Mouse (Mus musculus): ENCODE results near the gene Stambpl1. TPM values are rescaled to one million over a fixed set of nuclear protein-coding genes. Genes with fewer than 3 reads are reported as not detected.

The Stambpl1 gene
- polyA plus RNA-seq, 1 experiment: 30.6 TPM

DNA sequence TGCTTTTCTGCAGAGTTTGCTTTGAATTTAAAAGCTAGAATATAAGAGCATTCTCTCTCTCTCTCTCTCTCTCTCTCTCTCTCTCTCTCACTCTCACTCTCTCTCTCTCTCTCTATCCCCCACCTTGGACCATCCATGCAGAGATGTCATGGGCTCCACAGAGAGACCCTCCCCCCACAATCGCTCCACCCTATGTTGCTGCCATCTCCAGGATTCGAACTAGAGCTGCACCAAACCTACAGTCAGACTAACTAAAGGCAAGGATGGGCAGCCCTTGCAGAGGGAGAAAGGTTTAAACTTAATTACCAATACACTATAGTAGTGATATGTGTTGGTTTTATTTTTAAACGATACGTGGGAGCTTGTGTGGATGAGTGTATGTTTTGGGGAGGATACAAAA, 58.6 kb downstream of the Stambpl1 start:
- H3K27ac ChIP-seq (ENCODE audit: insufficient read depth, low read length): peak overlapping the region; percentile 8; the same call in 1 of the 2 replicates
- no peak overlapping the region for H3K4me3 ChIP-seq (ENCODE audit: insufficient read depth, low read length)
- H3K4me1 ChIP-seq (ENCODE audit: control insufficient read depth, insufficient read depth, low read length): 0 out of 2 replicates have a peak, but pooled peaks cover 2% of the 10 kb centered on the region
- TF ChIP-seq POLR2A (IDR thresholded peaks at IDR 0.05; ENCODE audit: low read depth, low read length): 0 out of 2 replicates have a peak, but pooled peaks have one; percentile 30
- TF ChIP-seq CTCF (IDR thresholded peaks at IDR 0.05; ENCODE audit: borderline replicate concordance, insufficient read depth, low read length): no peak

DNA sequence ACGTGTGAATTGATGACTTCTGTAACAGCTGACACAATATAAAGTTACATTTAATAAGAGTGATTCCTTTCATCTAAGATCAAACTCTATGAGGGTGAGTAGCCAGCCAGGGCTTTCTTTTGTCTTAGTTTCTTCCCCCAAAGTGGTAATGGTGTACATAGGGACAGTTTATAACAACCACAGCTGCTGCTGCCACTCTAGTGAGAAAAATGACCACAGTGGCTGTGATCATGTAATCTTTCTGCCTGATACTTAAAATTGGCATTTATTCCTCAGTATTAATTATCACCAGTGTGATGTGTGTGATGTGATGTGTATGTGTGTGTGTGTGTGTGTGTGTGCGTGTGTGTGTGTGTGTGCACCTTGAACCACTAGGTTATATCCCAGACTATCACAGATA, 59.9 kb downstream of the Stambpl1 start:
- Histone ChIP-seq H3K4me1 (ENCODE audit: control insufficient read depth, insufficient read depth, low read length) (peaks cover 6% of the 10 kb centered on the region), H3K27ac (ENCODE audit: insufficient read depth, low read length) (peak overlapping the region; percentile 47), H3K4me3 (ENCODE audit: insufficient read depth, low read length) (peak overlapping the region; percentile 35)
- TF ChIP-seq POLR2A (IDR thresholded peaks at IDR 0.05; ENCODE audit: low read depth, low read length) (no peak; the same call in 1 of the 2 replicates), CTCF (IDR thresholded peaks at IDR 0.05; ENCODE audit: borderline replicate concordance, insufficient read depth, low read length) (no peak)

DNA sequence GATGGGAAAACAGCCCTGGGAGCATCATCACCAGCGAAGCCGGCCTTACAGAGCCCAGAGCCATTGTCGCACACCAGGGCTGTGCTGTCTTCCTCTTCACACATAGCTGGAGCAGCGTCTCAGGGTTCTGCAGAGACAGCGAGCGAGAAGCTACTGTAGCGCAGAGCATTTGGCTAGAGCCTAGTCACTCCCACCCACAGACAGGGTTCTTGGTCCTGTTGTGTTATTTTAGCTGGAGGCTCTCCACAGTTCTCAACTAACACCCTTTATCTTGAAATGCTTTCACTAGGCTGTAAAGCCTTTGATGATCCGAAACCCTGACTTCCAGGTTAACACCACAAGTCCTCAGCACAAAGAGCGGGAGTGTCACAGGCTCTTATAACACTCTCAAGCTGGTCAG, 60.4 kb downstream of the Stambpl1 start:
- peak; percentile 59 for TF ChIP-seq POLR2A (IDR thresholded peaks at IDR 0.05; ENCODE audit: low read depth, low read length)
- no peak for TF ChIP-seq CTCF (IDR thresholded peaks at IDR 0.05; ENCODE audit: borderline replicate concordance, insufficient read depth, low read length)
- peak overlapping the region; percentile 35 for H3K4me3 ChIP-seq (ENCODE audit: insufficient read depth, low read length)
- peak overlapping the region; percentile 47 for H3K27ac ChIP-seq (ENCODE audit: insufficient read depth, low read length)
- H3K4me1 ChIP-seq (ENCODE audit: control insufficient read depth, insufficient read depth, low read length): peaks cover 6% of the 10 kb centered on the region

DNA sequence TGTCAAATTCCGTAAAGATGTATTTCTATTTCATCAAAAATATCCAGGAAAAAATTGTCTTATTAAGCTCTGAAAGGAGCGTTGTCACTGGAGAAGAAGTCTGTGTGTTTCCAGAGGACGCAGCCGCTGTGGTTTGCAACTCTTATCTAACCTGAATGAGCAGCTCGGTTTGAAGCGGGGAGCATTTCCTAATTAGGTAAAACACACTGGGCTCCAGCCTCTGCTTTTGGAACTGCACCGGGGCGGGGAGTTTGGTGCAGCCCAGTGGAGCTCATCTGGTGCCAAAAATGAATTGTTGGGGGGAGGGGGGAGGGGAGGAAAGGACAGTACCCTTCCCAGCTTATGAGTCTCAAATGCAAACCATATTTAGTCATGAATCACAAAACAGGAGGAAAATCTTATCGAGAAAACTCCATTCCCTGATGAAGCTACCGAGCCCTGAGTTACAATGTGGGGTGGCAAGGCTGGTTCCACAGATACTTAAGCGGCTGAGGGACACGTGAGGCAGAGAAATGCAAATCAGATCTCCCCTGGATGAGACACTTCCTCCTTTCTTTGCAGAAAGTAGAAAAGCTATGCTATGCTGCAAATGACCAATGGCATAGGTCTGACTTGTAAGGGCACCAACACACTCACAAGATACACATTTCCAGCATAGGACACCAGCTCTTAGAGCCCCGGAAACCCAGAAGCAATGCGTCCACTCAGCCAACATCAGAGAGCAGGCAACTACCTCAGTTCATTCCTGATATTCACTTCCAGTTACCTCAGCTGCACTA, 62.3 kb downstream of the Stambpl1 start:
- peaks cover 6% of the 10 kb centered on the region for H3K4me1 ChIP-seq (ENCODE audit: control insufficient read depth, insufficient read depth, low read length)
- H3K27ac ChIP-seq (ENCODE audit: insufficient read depth, low read length): peak overlapping the region; percentile 96
- peak overlapping the region; percentile 76 for H3K4me3 ChIP-seq (ENCODE audit: insufficient read depth, low read length)
- TF ChIP-seq CTCF (IDR thresholded peaks at IDR 0.05; ENCODE audit: borderline replicate concordance, insufficient read depth, low read length): no peak
- TF ChIP-seq POLR2A (IDR thresholded peaks at IDR 0.05; ENCODE audit: low read depth, low read length): peak; percentile 89

DNA sequence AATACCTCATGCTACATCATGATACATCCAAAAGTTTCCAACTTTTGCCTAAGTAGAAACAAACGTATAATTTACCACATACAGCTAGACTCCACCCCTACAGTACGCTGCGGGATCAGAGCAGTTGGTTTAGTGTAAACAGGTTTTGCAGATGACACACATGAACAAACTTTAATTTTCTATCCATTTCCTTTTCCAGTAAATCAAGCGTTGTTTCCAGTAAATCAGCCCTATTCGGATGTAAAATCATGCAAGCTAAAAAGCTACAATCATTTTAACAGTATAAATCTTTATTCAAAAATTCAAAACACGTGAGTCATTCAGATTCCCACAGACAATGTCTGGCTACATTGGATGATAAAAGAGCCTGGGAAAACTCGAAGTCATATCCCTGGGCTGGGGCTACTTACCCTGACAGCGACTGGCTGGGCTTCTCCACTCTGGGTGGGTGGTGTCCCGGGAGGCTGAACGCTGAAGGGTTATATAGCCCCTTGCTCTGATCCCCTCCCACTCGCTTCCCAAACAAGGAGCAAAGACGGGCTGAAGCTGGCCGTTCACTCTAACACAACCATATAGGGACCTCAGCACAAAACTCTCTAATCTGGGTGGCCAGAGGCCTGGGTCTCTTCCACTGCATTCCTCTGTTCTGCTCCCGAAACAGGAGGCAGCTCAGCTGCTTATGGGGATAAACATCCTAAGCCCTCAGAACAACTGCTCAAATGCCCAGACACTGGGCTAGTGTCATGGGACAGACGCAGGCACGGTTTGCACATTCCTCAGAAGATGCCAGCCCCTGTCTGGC, 63.1 kb downstream of the Stambpl1 start, which contains the start of gene Acta2:
Gene Acta2, minus strand, starts transcription at position 711 of the 802 bp plus-strand sequence.
- Histone ChIP-seq H3K4me3 (ENCODE audit: insufficient read depth, low read length) (peak within 1 kb of the TSS; percentile 76), H3K27ac (ENCODE audit: insufficient read depth, low read length) (peak within 1 kb of the TSS; percentile 96), H3K4me1 (ENCODE audit: control insufficient read depth, insufficient read depth, low read length) (peaks cover 6% of the 10 kb centered on the region)
- TF ChIP-seq CTCF (IDR thresholded peaks at IDR 0.05; ENCODE audit: borderline replicate concordance, insufficient read depth, low read length) (no peak), POLR2A (IDR thresholded peaks at IDR 0.05; ENCODE audit: low read depth, low read length) (peak; percentile 85)

DNA sequence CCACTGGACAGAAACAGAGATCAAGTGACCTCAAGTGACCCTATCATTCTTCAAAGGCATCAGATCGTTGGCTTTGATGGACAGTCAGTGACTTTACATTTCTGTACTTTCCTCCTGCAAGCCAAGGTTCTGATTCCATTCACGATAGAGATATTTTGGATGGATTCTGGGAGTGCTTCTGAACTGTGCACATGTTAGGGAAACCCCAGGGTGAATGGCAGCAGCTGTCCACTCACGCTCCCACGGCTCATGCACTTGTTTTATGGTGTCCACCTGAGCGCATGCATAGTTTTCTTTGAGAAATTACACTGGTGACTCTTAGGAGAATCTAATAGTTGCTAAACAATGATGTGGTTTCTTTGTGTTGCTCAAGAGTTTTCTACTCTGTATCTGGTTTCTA, 64.1 kb downstream of the Stambpl1 start:
- no peak overlapping the region for H3K4me3 ChIP-seq (ENCODE audit: insufficient read depth, low read length)
- peak overlapping the region; percentile 96 for H3K27ac ChIP-seq (ENCODE audit: insufficient read depth, low read length)
- TF ChIP-seq CTCF (IDR thresholded peaks at IDR 0.05; ENCODE audit: borderline replicate concordance, insufficient read depth, low read length) (no peak), POLR2A (IDR thresholded peaks at IDR 0.05; ENCODE audit: low read depth, low read length) (peak; percentile 23; the same call in 1 of the 2 replicates)
- peaks cover 6% of the 10 kb centered on the region for H3K4me1 ChIP-seq (ENCODE audit: control insufficient read depth, insufficient read depth, low read length)

DNA sequence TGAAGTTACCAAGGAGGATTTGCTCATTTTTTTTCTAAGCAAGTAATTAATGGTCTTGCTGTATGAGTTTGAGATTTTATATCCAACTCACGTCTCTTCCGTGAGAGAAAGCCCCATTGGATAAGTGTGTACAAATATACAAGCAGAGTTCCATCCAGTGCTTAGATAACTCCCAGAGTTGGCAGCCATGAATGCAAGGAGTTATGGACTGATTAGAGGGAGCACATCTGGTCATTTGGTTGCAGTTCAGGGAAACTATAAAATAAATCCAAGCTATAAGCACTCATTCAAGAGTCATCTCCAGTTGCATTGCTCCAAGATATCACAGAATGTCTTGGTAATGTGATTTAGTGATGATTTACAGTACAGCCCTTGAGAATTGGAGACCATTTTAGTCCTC, 64.9 kb downstream of the Stambpl1 start:
- H3K4me3 ChIP-seq (ENCODE audit: insufficient read depth, low read length): no peak overlapping the region
- H3K4me1 ChIP-seq (ENCODE audit: control insufficient read depth, insufficient read depth, low read length): peaks cover 4% of the 10 kb centered on the region
- no peak overlapping the region for H3K27ac ChIP-seq (ENCODE audit: insufficient read depth, low read length)
- no peak for TF ChIP-seq POLR2A (IDR thresholded peaks at IDR 0.05; ENCODE audit: low read depth, low read length)
- TF ChIP-seq CTCF (IDR thresholded peaks at IDR 0.05; ENCODE audit: borderline replicate concordance, insufficient read depth, low read length): no peak

DNA sequence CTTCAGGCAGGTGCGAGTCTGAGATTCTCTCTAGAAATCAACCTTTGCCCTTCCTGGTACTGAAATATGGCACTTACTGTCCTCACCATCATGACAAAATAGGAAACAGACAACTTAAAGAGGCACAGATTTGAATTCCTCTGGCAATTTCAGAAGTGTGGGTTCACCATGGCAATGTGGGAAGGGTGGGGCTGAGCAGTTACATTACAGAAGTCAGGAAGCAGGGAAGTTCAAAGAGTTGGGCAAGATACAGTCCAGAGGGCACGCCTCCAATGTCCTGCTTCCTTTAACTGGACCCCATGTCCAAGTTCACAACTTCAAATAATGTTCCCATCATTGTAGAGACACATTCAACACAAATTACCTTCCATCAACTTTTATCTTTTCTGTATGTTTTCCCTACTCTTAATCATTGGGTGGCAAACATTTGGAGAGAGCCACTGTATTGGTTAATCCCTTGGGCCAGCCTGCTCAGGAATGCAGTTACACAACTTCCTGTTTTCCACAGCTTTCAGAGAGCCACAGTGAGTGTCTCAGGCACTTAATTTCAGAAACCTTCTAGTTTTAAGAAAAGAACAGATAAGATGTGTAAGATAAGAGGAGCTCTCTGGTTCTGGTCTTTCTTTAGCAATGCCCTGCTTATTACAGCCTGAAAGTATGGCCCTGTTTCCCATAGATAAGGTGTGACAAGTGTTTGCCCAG, 70.4 kb downstream of the Stambpl1 start:
- TF ChIP-seq CTCF (IDR thresholded peaks at IDR 0.05; ENCODE audit: borderline replicate concordance, insufficient read depth, low read length) (no peak), POLR2A (IDR thresholded peaks at IDR 0.05; ENCODE audit: low read depth, low read length) (no peak)
- H3K4me3 ChIP-seq (ENCODE audit: insufficient read depth, low read length): no peak overlapping the region
- peak overlapping the region; percentile 1; the same call in 1 of the 2 replicates for H3K27ac ChIP-seq (ENCODE audit: insufficient read depth, low read length)
- H3K4me1 ChIP-seq (ENCODE audit: control insufficient read depth, insufficient read depth, low read length): peaks cover 9% of the 10 kb centered on the region

DNA sequence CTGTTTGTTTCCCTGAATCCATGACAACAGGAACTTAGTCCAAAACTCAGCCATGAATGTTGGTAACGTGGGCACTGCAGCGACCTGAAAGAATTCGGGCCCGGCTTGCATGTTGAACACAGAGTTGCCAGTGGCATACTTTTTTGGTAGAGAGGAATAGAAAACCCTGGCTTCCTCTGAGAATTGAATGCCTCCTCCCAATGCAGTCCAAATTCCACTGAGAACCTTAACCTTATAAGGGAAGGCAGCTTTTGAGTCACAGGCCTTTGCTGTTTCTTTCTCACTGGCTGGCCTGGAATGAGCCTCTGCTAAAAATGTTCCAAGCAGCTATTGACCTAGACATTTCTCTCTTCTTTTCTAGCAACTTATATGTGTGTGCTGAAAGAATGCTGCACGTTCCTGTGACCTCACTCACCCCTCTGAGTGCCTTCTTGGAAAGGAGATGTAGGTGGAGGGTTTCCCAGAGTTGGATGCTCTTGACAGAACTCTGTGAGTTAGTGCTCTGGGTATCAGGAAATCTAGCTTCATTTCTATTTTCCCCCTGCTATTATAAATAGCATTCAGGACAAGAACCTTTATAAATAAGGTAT, 73.7 kb downstream of the Stambpl1 start:
- TF ChIP-seq POLR2A (IDR thresholded peaks at IDR 0.05; ENCODE audit: low read depth, low read length) (0 out of 2 replicates have a peak, but pooled peaks have one; percentile 1), CTCF (IDR thresholded peaks at IDR 0.05; ENCODE audit: borderline replicate concordance, insufficient read depth, low read length) (no peak)
- no peak overlapping the region for H3K4me3 ChIP-seq (ENCODE audit: insufficient read depth, low read length)

More for the DNA sequence above, 73.7 kb downstream of the Stambpl1 start:
- peak overlapping the region; percentile 99 for H3K27ac ChIP-seq (ENCODE audit: insufficient read depth, low read length)
- peaks cover 9% of the 10 kb centered on the region for H3K4me1 ChIP-seq (ENCODE audit: control insufficient read depth, insufficient read depth, low read length)
